Mouse (Mus musculus) cerebellum, adult 2 months (tissue): Measurements from ENCODE around the gene Gm17268. TPM values are rescaled to one million over a fixed set of nuclear protein-coding genes. Genes with fewer than 3 reads are reported as not detected.

Source experiments
- DNase-seq, 2 experiments: peaks; one replicate each; pipeline ENCODE4 v3.0.0; 2021
- H3K27ac ChIP-seq: fragments of 200-500 bp; 2 replicates; pipeline ENCODE4 v1.5.1; 2012; ENCODE audit warnings: low read length, control low read depth, inconsistent platforms; ENCODE audit not compliant: insufficient read depth
- H3K27me3 ChIP-seq: fragments of 200-500 bp; 2 replicates; pipeline ENCODE4 v1.6.1; 2012; ENCODE audit warnings: inconsistent platforms, mild to moderate bottlenecking, low read length, moderate library complexity; ENCODE audit not compliant: control insufficient read depth, insufficient read depth
- H3K4me1 ChIP-seq: fragments of 200-500 bp; 2 replicates; pipeline ENCODE4 v1.6.1; 2011; ENCODE audit warnings: low read length; ENCODE audit not compliant: control insufficient read depth, insufficient read depth
- H3K4me3 ChIP-seq: fragments of 200-500 bp; replicated peaks from 2 replicates; pipeline ENCODE3; 2011; ENCODE audit warnings: mild to moderate bottlenecking, low read depth, low read length, control low read depth; ENCODE audit not compliant: insufficient read depth
- CTCF ChIP-seq: fragments of 200-500 bp; IDR thresholded peaks from 2 replicates; pipeline ENCODE4 v1.5.1; 2011; ENCODE audit warnings: low read depth, mild to moderate bottlenecking, control low read depth, low read length, moderate library complexity, borderline replicate concordance; ENCODE audit not compliant: insufficient read depth
- POLR2A ChIP-seq: fragments of 200-500 bp; IDR thresholded peaks from 2 replicates; pipeline ENCODE4 v1.6.1; 2011; ENCODE audit warnings: low read length, control low read depth, borderline replicate concordance; ENCODE audit not compliant: insufficient read depth
- WGBS: fragments of 180-500 bp; shearing (Covaris S2); methylation state at CpG from one replicate; pipeline ENCODE4 v1.1.7; 2018; 5-methylcytosine and 5-hydroxymethylcytosine counted together
- polyA plus RNA-seq: library from polyadenylated mRNA; depleted of rRNA; stranded (reverse); fragments of >200 nt; gene quantifications from 2 replicates; pipeline ENCODE4 v1.2.3, GENCODE M21; 2012; rRNA removed

Gene Gm17268
- not detected in 2 replicates for polyA plus RNA-seq

- no peaks in the 10 kb centered on the region for H3K27me3 ChIP-seq
- H3K4me1 ChIP-seq = no peaks in the 10 kb centered on the region
- 32% methylated on average over 2 of the region's 2 CpGs for WGBS
- TF ChIP-seq CTCF (no peak), POLR2A (no peak)
- H3K4me3 ChIP-seq = no peak within 1 kb of the TSS
- DNase-seq = no peak
- no peak within 1 kb of the TSS for H3K27ac ChIP-seq
Measured at GRCm38 (mm10) chr11:82038535-82038934, at the start of gene Gm17268. Gm17268 (minus strand) TSS chr11:82038562.

GRCm38 (mm10) chr11:82084360-82084759 lies 46.0 kb upstream of the Gm17268 start:
- Histone ChIP-seq H3K4me3 (no peak overlapping the region), H3K4me1 (no peaks in the 10 kb centered on the region), H3K27ac (no peak overlapping the region), H3K27me3 (no peaks in the 10 kb centered on the region)
- 93% methylated on average over 3 of the region's 3 CpGs for WGBS
- no peak for DNase-seq
- TF ChIP-seq CTCF = no peak
- no peak for TF ChIP-seq POLR2A

GRCm38 (mm10) chr11:82080865-82081264 lies 42.5 kb upstream of the Gm17268 start:
- Histone ChIP-seq H3K4me1 (no peaks in the 10 kb centered on the region), H3K4me3 (no peak overlapping the region), H3K27ac (no peak overlapping the region), H3K27me3 (no peaks in the 10 kb centered on the region)
- WGBS = 74% methylated on average over 3 of the region's 3 CpGs
- no peak for TF ChIP-seq POLR2A
- TF ChIP-seq CTCF = no peak
- no peak for DNase-seq

- TF ChIP-seq CTCF = no peak
- TF ChIP-seq POLR2A = no peak
- no peak for DNase-seq
- H3K27me3 ChIP-seq = no peaks in the 10 kb centered on the region
- no peak overlapping the region for H3K4me3 ChIP-seq
- no peaks in the 10 kb centered on the region for H3K4me1 ChIP-seq
- no peak overlapping the region for H3K27ac ChIP-seq
Measured at GRCm38 (mm10) chr11:82078136-82078730, 39.9 kb upstream of the Gm17268 start.

GRCm38 (mm10) chr11:82077031-82077430 lies 38.7 kb upstream of the Gm17268 start:
- no peak overlapping the region for H3K4me3 ChIP-seq
- no peak overlapping the region for H3K27ac ChIP-seq
- 81% methylated on average over 3 of the region's 3 CpGs for WGBS
- DNase-seq = no peak
- no peaks in the 10 kb centered on the region for H3K27me3 ChIP-seq
- H3K4me1 ChIP-seq = no peaks in the 10 kb centered on the region
- TF ChIP-seq CTCF (no peak), POLR2A (no peak)

GRCm38 (mm10) chr11:82073686-82074085 lies 35.3 kb upstream of the Gm17268 start:
- no peak overlapping the region for H3K27ac ChIP-seq
- H3K27me3 ChIP-seq = no peaks in the 10 kb centered on the region
- H3K4me3 ChIP-seq = no peak overlapping the region
- 32% methylated on average over 3 of the region's 3 CpGs for WGBS
- no peak for DNase-seq
- H3K4me1 ChIP-seq = no peaks in the 10 kb centered on the region
- TF ChIP-seq CTCF = no peak
- TF ChIP-seq POLR2A = no peak

- Histone ChIP-seq H3K27ac (no peak overlapping the region), H3K4me3 (no peak overlapping the region), H3K4me1 (no peaks in the 10 kb centered on the region), H3K27me3 (no peaks in the 10 kb centered on the region)
- no peak for TF ChIP-seq CTCF
- no peak for TF ChIP-seq POLR2A
- DNase-seq = no peak
- 84% methylated on average over 3 of the region's 3 CpGs for WGBS
Measured at GRCm38 (mm10) chr11:82072984-82073383, 34.6 kb upstream of the Gm17268 start.

- no peaks in the 10 kb centered on the region for H3K27me3 ChIP-seq
- H3K27ac ChIP-seq = no peak overlapping the region
- H3K4me1 ChIP-seq = no peaks in the 10 kb centered on the region
- WGBS = 94% methylated on average over 1 of the region's 1 CpGs
- TF ChIP-seq POLR2A (no peak), CTCF (no peak)
- no peak for DNase-seq
- no peak overlapping the region for H3K4me3 ChIP-seq
Measured at GRCm38 (mm10) chr11:82072374-82072773, 34.0 kb upstream of the Gm17268 start.
